Mouse (Mus musculus): ENCODE data around the gene Gm3460. TPM values are rescaled to one million over a fixed set of nuclear protein-coding genes. Genes with fewer than 3 reads are reported as not detected.
"Not testable (repeated sequence)": the region's sequence is repeated elsewhere in the genome, so short reads cannot be mapped to it uniquely, and the experiment has no call there.

The Gm3460 gene
- not detected in 2 replicates for polyA plus RNA-seq (2012; rRNA removed)

DNA sequence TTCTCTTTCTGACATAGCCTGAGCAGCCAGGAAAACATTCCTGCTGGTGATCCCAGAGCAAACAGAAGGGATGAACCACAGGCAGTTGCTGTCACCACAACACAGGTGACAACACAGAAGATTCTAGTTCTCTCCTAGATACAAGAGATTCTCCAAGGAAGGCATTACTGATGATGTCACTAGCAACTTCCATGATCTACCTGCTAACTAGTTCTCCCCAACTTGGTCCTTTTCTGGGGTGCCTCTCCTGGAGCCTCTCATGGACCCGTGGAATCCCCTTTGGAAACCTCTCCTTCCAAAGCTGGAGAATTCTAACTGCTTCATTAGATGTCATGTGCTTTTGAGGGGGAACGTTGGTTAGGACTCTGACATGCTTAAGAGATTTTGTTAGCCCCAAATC lies at the start of gene Gm3460:
Gene Gm3460, minus strand, starts transcription at position 101 of the 400 bp plus-strand sequence.
- H3K4me1 ChIP-seq (ENCODE audit: control insufficient read depth, insufficient read depth, low read length); H3K4me3 ChIP-seq (replicated peaks; ENCODE audit: extremely low read depth, low read depth, low read length); DNase-seq: not testable (repeated sequence)
- 45% methylated on average over 1 of the region's 2 CpGs for WGBS

DNA sequence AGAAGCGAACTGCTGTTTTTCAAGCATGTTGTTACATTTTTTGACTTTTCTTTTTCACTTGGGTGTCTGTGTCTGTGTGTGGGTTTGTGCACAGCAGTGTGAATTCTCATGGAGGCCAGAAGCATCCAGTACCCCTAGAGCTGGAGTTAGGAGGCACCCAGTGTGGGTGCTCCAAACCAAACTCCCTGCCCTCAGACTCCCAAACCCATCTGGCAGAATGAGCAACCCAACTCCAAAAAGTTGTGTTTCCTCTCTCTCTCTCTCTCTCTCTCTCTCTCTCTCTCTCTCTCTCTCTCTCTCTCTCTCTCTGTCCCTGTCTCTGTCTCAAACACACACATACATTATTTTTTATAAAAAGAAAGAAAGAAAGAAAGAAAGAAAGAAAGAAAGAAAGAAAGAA lies 15.8 kb downstream of the Gm3460 start:
- no CpG with 5 or more reads among the region's 1 CpGs for WGBS
- not testable (repeated sequence) for H3K4me1 ChIP-seq (ENCODE audit: control insufficient read depth, insufficient read depth, low read length); H3K4me3 ChIP-seq (replicated peaks; ENCODE audit: extremely low read depth, low read depth, low read length)
- DNase-seq, result peak; percentile 2

DNA sequence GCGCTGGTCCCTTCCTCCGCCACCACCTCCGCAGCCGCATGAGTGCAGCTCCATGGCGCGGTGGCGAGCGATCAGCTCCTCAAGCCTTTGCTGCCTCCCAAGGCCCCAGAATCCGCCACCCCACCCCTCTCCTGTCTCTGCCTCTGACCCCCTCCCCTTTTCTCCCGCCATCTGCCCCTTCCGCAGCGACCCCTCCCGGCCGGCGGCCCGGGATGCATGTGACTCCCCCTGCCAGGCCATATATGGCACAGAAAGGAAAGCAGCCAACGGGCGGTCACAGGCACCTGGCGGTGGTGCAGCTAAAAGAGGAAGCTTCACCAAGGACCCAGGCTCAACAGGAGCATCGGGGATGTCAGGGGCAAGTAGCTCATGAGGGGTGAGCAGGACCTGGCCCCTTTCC lies 17.2 kb downstream of the Gm3460 start:
- not testable (repeated sequence) for H3K4me3 ChIP-seq (replicated peaks; ENCODE audit: extremely low read depth, low read depth, low read length); H3K4me1 ChIP-seq (ENCODE audit: control insufficient read depth, insufficient read depth, low read length)
- 3% methylated on average over 16 of the region's 20 CpGs for WGBS
- DNase-seq, result peak; percentile 8

DNA sequence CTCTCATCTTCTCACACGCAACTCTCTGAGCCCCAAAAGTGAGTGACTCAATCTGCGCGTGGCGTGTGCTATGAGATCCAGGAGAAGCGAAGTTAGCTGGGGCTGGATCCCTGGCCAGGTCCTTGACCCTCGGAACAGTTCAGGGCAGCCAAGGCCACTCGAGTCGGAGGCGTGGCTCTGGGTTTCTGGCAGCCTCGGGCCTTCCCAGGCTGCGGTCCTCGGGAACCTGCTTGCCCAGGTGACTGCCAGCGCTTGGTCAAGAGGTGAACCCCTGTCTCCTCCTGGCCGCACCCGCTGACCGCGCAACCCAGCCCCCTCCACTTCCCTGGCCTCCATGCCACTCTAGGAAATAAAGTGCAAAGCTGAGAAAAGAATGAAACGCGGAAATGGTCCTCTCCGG lies 17.7 kb downstream of the Gm3460 start:
- WGBS, result 7% methylated on average over 19 of the region's 20 CpGs
- DNase-seq, result peak; percentile 16
- not testable (repeated sequence) for H3K4me1 ChIP-seq (ENCODE audit: control insufficient read depth, insufficient read depth, low read length); H3K4me3 ChIP-seq (replicated peaks; ENCODE audit: extremely low read depth, low read depth, low read length)

DNA sequence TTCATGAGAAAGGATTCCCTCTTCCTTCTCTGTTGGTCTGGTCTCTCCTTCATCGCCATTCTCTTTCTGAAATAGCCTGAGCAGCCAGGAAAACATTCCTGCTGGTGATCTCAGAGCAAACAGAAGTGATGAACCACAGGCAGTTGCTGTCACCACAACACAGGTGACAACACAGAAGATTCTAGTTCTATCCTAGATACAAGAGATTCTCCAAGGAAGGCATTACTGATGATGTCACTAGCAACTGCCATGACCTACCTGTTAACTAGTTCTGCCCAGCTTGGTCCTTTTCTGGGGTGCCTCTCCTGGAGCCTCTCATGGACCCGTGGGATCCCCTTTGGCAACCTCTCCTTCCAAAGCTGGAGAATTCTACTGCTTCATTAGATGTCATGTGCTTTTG lies 31.7 kb downstream of the Gm3460 start, which contains the start of gene Gm3629:
Gene Gm3629, minus strand, starts transcription at position 101 of the 400 bp plus-strand sequence.
- DNase-seq; H3K4me1 ChIP-seq (ENCODE audit: control insufficient read depth, insufficient read depth, low read length); H3K4me3 ChIP-seq (replicated peaks; ENCODE audit: extremely low read depth, low read depth, low read length): not testable (repeated sequence)
- 40% methylated on average over 1 of the region's 2 CpGs for WGBS

Other genes with a start within 250 kb of the Gm3460 start
- not detected in 2 replicates for gene Gm16440, start 232.1 kb downstream of the Gm3460 start, polyA plus RNA-seq (2012; rRNA removed)
- gene Gm3591, start 209.9 kb downstream of the Gm3460 start, polyA plus RNA-seq (2012; rRNA removed), result 0.14 TPM in 2 replicates
- not detected in 2 replicates for gene Gm3594, start 177.8 kb downstream of the Gm3460 start, polyA plus RNA-seq (2012; rRNA removed)
- not detected in 2 replicates for gene Gm8356, start 85.1 kb downstream of the Gm3460 start, polyA plus RNA-seq (2012; rRNA removed)
- gene Gm3629, start 31.8 kb downstream of the Gm3460 start, polyA plus RNA-seq (2012; rRNA removed), result 0.11 and 0.14 TPM in 2 replicates
- not detected in 2 replicates for gene Gm10251, start 61.8 kb upstream of the Gm3460 start, polyA plus RNA-seq (2012; rRNA removed)
- not detected in 2 replicates for gene Gm8050, start 97.8 kb upstream of the Gm3460 start, polyA plus RNA-seq (2012; rRNA removed)
- gene Gm3636, start 119.9 kb upstream of the Gm3460 start, polyA plus RNA-seq (2012; rRNA removed), result 0.22 and 0.30 TPM in 2 replicates
- not detected in 2 replicates for gene Gm8362, start 152.0 kb upstream of the Gm3460 start, polyA plus RNA-seq (2012; rRNA removed)
- gene Gm3642, start 217.9 kb upstream of the Gm3460 start, polyA plus RNA-seq (2012; rRNA removed), result not detected in 2 replicates